Mouse (Mus musculus) urinary bladder, postnatal 0 days (tissue): ENCODE measurements around the gene Gm4924. TPM values are rescaled to one million over a fixed set of nuclear protein-coding genes. Genes with fewer than 3 reads are reported as not detected.

Experiments used
- polyA plus RNA-seq: library from polyadenylated mRNA; unstranded; fragments of >200 nt; fragmentation: Nextera tagmentation; extraction: Ambion mirVana; gene quantifications from 2 replicates; pipeline ENCODE4 v1.2.1, GENCODE M21; 2015

The Gm4924 gene
- polyA plus RNA-seq, result 5.5 and 5.6 TPM in 2 replicates

GRCm38 (mm10) chr10:82354083-82355010, at the start of gene Gm4924:
Gm4924 (plus strand) TSS chr10:82354255.

GRCm38 (mm10) chr10:82316482-82316881, 37.6 kb upstream of the Gm4924 start, which contains the start of gene 4932415D10Rik:
4932415D10Rik (minus strand) TSS chr10:82316582.

Other genes with a start within 250 kb of the Gm4924 start
- gene AU041133, start 226.2 kb upstream of the Gm4924 start, polyA plus RNA-seq, result 3.2 and 3.4 TPM in 2 replicates
- gene Zfp938, start 113.0 kb upstream of the Gm4924 start, polyA plus RNA-seq, result 6.8 and 8.7 TPM in 2 replicates
- gene 4932415D10Rik, start 37.7 kb upstream of the Gm4924 start, polyA plus RNA-seq, result not detected in 2 replicates
- not detected in 2 replicates for gene Gm1553, start 138.4 kb downstream of the Gm4924 start, polyA plus RNA-seq